Mouse (Mus musculus): Measurements from ENCODE around the gene Ube3b. TPM values are rescaled to one million over a fixed set of nuclear protein-coding genes. Genes with fewer than 3 reads are reported as not detected.

Gene Ube3b
- polyA plus RNA-seq, 1 experiment = 42.1 TPM

DNA sequence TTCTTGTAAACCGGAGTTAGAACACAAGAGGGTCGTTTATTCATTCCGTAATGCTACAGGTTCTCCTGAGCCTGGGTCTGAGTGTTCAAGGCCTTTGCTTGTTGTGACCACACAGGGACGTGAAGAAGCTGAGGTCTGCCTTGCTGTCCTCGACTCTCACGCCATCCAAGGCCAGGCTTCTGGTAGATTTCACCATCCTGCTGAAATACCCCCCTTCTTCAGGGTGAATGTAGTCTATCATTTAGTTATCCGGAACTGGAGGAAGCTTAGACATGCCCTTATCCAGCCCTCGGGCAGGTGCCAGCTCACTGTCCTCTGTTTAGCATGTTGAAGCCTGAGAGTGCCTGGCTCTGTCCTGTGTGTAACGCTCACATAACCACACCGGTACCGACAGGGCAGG lies 28.4 kb downstream of the Ube3b start:
- TF ChIP-seq USF1 (IDR thresholded peaks at IDR 0.05; ENCODE audit: low read depth) (no peak), MYOD1 (IDR thresholded peaks at IDR 0.05; ENCODE audit: control insufficient read depth, insufficient read length, low read depth) (no peak), FOSL1 (IDR thresholded peaks at IDR 0.05; ENCODE audit: insufficient read depth, low read length, poor library complexity, severe bottlenecking) (no peak), CTCF (IDR thresholded peaks at IDR 0.05; ENCODE audit: control insufficient read depth, insufficient read depth, insufficient read length) (no peak), MAX (IDR thresholded peaks at IDR 0.05) (no peak), CEBPB (IDR thresholded peaks at IDR 0.05; ENCODE audit: low read depth) (no peak), MYOG (IDR thresholded peaks at IDR 0.05; ENCODE audit: control insufficient read depth, extremely low read depth, insufficient read length) (no peak)
- Histone ChIP-seq H3ac (ENCODE audit: control insufficient read depth, insufficient read length, low read depth) (no peak overlapping the region), H3K4me3 (ENCODE audit: insufficient read depth, poor library complexity, severe bottlenecking) (no peak overlapping the region), H3K79me2 (ENCODE audit: control insufficient read depth, insufficient read depth) (no peaks in the 10 kb centered on the region), H3K79me3 (ENCODE audit: low read depth) (no peaks in the 10 kb centered on the region), H3K36me3 (ENCODE audit: control insufficient read depth, insufficient read depth) (peaks cover 72% of the 10 kb centered on the region), H3K27me3 (ENCODE audit: control insufficient read depth, insufficient read depth, insufficient read length) (no peaks in the 10 kb centered on the region)

DNA sequence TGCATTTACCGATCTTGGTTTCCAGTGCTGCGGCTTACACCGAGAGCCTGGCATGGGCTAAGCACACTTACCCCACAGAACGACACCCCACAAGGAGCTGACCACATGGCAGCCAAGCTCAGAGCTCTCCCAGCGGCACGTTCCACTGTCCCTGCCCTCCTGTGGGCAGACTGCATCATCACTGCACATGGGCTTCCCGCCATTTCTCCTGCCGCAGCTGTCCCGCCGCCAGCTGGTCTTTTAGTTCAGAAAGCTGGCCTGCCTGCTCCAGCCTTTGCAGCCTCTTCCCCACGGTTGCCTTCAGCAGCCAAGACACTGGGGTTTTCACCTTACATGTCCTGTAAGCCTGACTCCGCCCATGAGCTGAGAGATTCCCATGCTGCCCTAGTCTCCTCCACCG lies 30.0 kb downstream of the Ube3b start:
- Histone ChIP-seq H3K36me3 (ENCODE audit: control insufficient read depth, insufficient read depth) (peaks cover 68% of the 10 kb centered on the region), H3K79me3 (ENCODE audit: low read depth) (no peaks in the 10 kb centered on the region), H3K79me2 (ENCODE audit: control insufficient read depth, insufficient read depth) (no peaks in the 10 kb centered on the region), H3K27me3 (ENCODE audit: control insufficient read depth, insufficient read depth, insufficient read length) (no peaks in the 10 kb centered on the region), H3ac (ENCODE audit: control insufficient read depth, insufficient read length, low read depth) (no peak overlapping the region), H3K4me3 (ENCODE audit: insufficient read depth, poor library complexity, severe bottlenecking) (no peak overlapping the region)
- TF ChIP-seq USF1 (IDR thresholded peaks at IDR 0.05; ENCODE audit: low read depth) (no peak), MYOD1 (IDR thresholded peaks at IDR 0.05; ENCODE audit: control insufficient read depth, insufficient read length, low read depth) (no peak), FOSL1 (IDR thresholded peaks at IDR 0.05; ENCODE audit: insufficient read depth, low read length, poor library complexity, severe bottlenecking) (no peak), MAX (IDR thresholded peaks at IDR 0.05) (no peak), CTCF (IDR thresholded peaks at IDR 0.05; ENCODE audit: control insufficient read depth, insufficient read depth, insufficient read length) (no peak), MYOG (IDR thresholded peaks at IDR 0.05; ENCODE audit: control insufficient read depth, extremely low read depth, insufficient read length) (no peak), CEBPB (IDR thresholded peaks at IDR 0.05; ENCODE audit: low read depth) (no peak)

DNA sequence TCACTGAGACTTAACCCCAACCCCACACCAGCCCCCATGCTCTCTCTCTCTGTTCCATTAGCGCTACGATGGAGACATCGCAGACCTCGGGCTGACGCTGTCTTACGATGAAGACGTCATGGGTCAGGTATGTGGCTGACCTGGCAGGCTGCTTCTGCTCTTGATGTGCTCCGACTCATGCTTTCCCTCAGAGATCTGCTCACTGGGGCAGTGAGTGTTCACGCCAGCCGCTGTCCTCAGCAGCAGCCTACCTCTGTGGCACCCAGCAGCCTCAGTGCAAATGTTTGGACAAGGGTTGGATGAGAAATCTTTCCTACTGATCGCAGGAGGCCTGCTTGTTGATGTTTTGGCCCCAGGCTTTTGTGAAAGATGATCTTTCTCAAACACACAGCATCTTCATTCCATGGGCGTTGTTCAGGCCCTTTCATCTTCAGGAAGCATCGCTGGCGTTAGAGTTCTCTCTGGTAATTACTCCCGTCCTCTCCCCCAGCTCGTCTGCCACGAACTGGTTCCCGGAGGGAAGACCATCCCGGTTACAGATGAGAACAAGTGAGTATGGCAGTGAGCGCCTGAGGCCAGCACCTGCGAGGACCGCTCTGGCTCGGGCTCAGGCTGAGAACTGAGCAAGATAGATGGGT lies 32.1 kb downstream of the Ube3b start:
- H3K36me3 ChIP-seq (ENCODE audit: control insufficient read depth, insufficient read depth) = peaks cover 82% of the 10 kb centered on the region

DNA sequence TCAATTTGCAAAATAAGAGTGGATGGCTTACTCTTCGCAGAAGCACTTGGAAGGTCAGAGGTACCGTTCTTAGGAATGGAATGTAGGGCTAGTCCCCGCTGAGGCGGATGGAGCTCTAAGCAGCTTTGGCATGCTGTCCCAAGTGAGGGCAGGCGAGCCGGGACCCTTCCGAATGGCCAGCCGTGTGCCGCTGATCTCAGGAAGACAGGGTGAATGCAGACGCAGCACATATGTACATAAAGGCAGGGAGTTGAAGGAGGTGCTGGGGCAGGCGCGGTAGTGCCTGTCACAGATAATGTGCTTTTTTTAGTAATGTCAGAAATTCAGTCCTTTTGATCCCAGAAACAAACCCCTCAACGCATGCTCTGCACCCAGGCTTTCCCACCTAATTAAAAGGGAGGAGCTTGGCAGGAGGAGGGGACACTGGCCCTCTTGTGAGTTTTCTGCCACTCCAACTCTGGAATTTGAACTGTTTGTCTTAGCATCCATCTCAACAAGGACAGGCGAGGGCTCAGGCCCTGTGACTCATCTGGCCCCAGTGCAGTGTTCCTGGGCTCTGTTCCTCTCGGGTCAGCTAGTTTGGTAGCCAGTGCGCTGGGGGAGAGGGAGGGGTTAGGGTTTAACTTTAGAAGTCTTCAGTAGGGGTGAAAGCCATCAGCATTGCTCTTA lies 32.8 kb downstream of the Ube3b start:
- H3ac ChIP-seq (ENCODE audit: control insufficient read depth, insufficient read length, low read depth) = no peak overlapping the region
- peaks cover 78% of the 10 kb centered on the region for H3K36me3 ChIP-seq (ENCODE audit: control insufficient read depth, insufficient read depth)
- no peaks in the 10 kb centered on the region for H3K79me2 ChIP-seq (ENCODE audit: control insufficient read depth, insufficient read depth)
- H3K79me3 ChIP-seq (ENCODE audit: low read depth) = no peaks in the 10 kb centered on the region
- no peaks in the 10 kb centered on the region for H3K27me3 ChIP-seq (ENCODE audit: control insufficient read depth, insufficient read depth, insufficient read length)
- TF ChIP-seq CEBPB (IDR thresholded peaks at IDR 0.05; ENCODE audit: low read depth) (no peak), USF1 (IDR thresholded peaks at IDR 0.05; ENCODE audit: low read depth) (no peak)
- H3K4me3 ChIP-seq (ENCODE audit: insufficient read depth, poor library complexity, severe bottlenecking) = no peak overlapping the region

More for the DNA sequence above, 32.1 kb downstream of the Ube3b start:
- no peaks in the 10 kb centered on the region for H3K27me3 ChIP-seq (ENCODE audit: control insufficient read depth, insufficient read depth, insufficient read length)
- no peaks in the 10 kb centered on the region for H3K79me3 ChIP-seq (ENCODE audit: low read depth)
- H3K79me2 ChIP-seq (ENCODE audit: control insufficient read depth, insufficient read depth) = no peaks in the 10 kb centered on the region
- no peak for TF ChIP-seq MAX (IDR thresholded peaks at IDR 0.05)
- no peak for TF ChIP-seq FOSL1 (IDR thresholded peaks at IDR 0.05; ENCODE audit: insufficient read depth, low read length, poor library complexity, severe bottlenecking)
- TF ChIP-seq MYOD1 (IDR thresholded peaks at IDR 0.05; ENCODE audit: control insufficient read depth, insufficient read length, low read depth) = no peak
- no peak for TF ChIP-seq MYOG (IDR thresholded peaks at IDR 0.05; ENCODE audit: control insufficient read depth, extremely low read depth, insufficient read length)
- TF ChIP-seq CTCF (IDR thresholded peaks at IDR 0.05; ENCODE audit: control insufficient read depth, insufficient read depth, insufficient read length) = no peak
- no peak for TF ChIP-seq CEBPB (IDR thresholded peaks at IDR 0.05; ENCODE audit: low read depth)
- TF ChIP-seq USF1 (IDR thresholded peaks at IDR 0.05; ENCODE audit: low read depth) = no peak
- no peak overlapping the region for H3ac ChIP-seq (ENCODE audit: control insufficient read depth, insufficient read length, low read depth)
- H3K4me3 ChIP-seq (ENCODE audit: insufficient read depth, poor library complexity, severe bottlenecking) = no peak overlapping the region

DNA sequence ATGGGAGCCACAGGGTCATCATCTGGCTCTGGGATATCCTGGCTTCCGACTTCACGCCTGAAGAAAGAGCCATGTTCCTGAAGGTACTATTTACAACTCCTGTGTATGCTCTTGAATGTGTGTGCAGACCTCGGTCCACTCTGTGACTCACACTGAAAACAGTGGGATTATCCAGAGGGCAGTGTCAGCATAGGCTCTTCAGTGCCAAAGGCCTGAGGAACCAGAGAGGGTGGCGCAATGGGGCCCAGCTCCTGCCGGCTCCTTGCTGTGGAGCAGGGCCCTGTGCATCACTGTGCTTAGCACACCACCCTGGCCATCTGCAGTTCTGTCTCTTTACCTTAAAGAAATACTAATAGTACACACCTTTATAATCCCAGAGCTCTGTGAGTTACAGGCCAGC lies 35.2 kb downstream of the Ube3b start:
- TF ChIP-seq CEBPB (IDR thresholded peaks at IDR 0.05; ENCODE audit: low read depth) = no peak
- no peak for TF ChIP-seq MYOG (IDR thresholded peaks at IDR 0.05; ENCODE audit: control insufficient read depth, extremely low read depth, insufficient read length)
- no peak for TF ChIP-seq CTCF (IDR thresholded peaks at IDR 0.05; ENCODE audit: control insufficient read depth, insufficient read depth, insufficient read length)
- no peak for TF ChIP-seq FOSL1 (IDR thresholded peaks at IDR 0.05; ENCODE audit: insufficient read depth, low read length, poor library complexity, severe bottlenecking)
- TF ChIP-seq USF1 (IDR thresholded peaks at IDR 0.05; ENCODE audit: low read depth) = no peak
- TF ChIP-seq MAX (IDR thresholded peaks at IDR 0.05) = no peak
- no peak for TF ChIP-seq MYOD1 (IDR thresholded peaks at IDR 0.05; ENCODE audit: control insufficient read depth, insufficient read length, low read depth)
- Histone ChIP-seq H3K79me2 (ENCODE audit: control insufficient read depth, insufficient read depth) (no peaks in the 10 kb centered on the region), H3K79me3 (ENCODE audit: low read depth) (no peaks in the 10 kb centered on the region), H3ac (ENCODE audit: control insufficient read depth, insufficient read length, low read depth) (no peak overlapping the region), H3K27me3 (ENCODE audit: control insufficient read depth, insufficient read depth, insufficient read length) (no peaks in the 10 kb centered on the region), H3K36me3 (ENCODE audit: control insufficient read depth, insufficient read depth) (peaks cover 65% of the 10 kb centered on the region), H3K4me3 (ENCODE audit: insufficient read depth, poor library complexity, severe bottlenecking) (no peak overlapping the region)
